Mouse (Mus musculus) neural tube, embryonic 13.5 days (tissue): ENCODE results near the gene Htt. TPM values are rescaled to one million over a fixed set of nuclear protein-coding genes. Genes with fewer than 3 reads are reported as not detected.
"Not testable (repeated sequence)": the region's sequence is repeated elsewhere in the genome, so short reads cannot be mapped to it uniquely, and the experiment has no call there.

Experiments
- ATAC-seq: fragments of 200-750 bp; cut with Nextera tagmentation; 2 replicates; pipeline ENCODE4 v1.8.0; 2017; ENCODE audit warnings: low read depth, mild to moderate bottlenecking, moderate TSS enrichment, moderate library complexity
- H3K27ac ChIP-seq: fragments of 300-500 bp; sonication (generic); replicated peaks from 2 replicates; pipeline ENCODE4 v1.5.1; 2015; ENCODE audit warnings: moderate library complexity, mild to moderate bottlenecking, inconsistent platforms
- H3K27me3 ChIP-seq: fragments of 300-500 bp; sonication (generic); 2 replicates; pipeline ENCODE4 v1.6.1; 2015; ENCODE audit warnings: mild to moderate bottlenecking, inconsistent platforms
- H3K36me3 ChIP-seq: fragments of 300-500 bp; sonication (generic); 2 replicates; pipeline ENCODE4 v1.6.1; 2015; ENCODE audit warnings: mild to moderate bottlenecking, inconsistent platforms
- H3K4me1 ChIP-seq: fragments of 300-500 bp; sonication (generic); replicated peaks from 2 replicates; pipeline ENCODE4 v1.6.1; 2015; ENCODE audit warnings: inconsistent platforms
- H3K4me2 ChIP-seq: fragments of 300-500 bp; sonication (generic); 2 replicates; pipeline ENCODE4 v1.6.1; 2015; ENCODE audit warnings: inconsistent platforms, mild to moderate bottlenecking, moderate library complexity
- H3K4me3 ChIP-seq: fragments of 300-500 bp; sonication (generic); 2 replicates; pipeline ENCODE4 v1.5.1; 2015; ENCODE audit warnings: mild to moderate bottlenecking, inconsistent platforms
- H3K9ac ChIP-seq: fragments of 300-500 bp; sonication (generic); 2 replicates; pipeline ENCODE4 v1.6.1; 2015; ENCODE audit warnings: moderate library complexity, mild to moderate bottlenecking, inconsistent platforms
- H3K9me3 ChIP-seq: fragments of 300-500 bp; sonication (generic); 2 replicates; pipeline ENCODE4 v1.6.1; 2016; ENCODE audit warnings: inconsistent platforms
- WGBS: fragments of 180-500 bp; shearing (Covaris S2); methylation state at CpG from one replicate; pipeline ENCODE4 v1.1.7; 2015; 5-methylcytosine and 5-hydroxymethylcytosine counted together
- polyA plus RNA-seq: library from polyadenylated mRNA; unstranded; fragments of >200 nt; fragmentation: Nextera tagmentation; extraction: Ambion mirVana; gene quantifications from 2 replicates; pipeline ENCODE4 v1.2.1, GENCODE M21; 2015

The Htt gene
- polyA plus RNA-seq, 1 experiment from 2014 or later: 12.8 TPM

- no peak for ATAC-seq
- Histone ChIP-seq H3K4me3 (no peak overlapping the region), H3K27ac (no peak overlapping the region), H3K4me2 (no peak overlapping the region), H3K4me1 (no peaks in the 10 kb centered on the region), H3K9ac (no peak overlapping the region), H3K27me3 (no peaks in the 10 kb centered on the region), H3K36me3 (peaks cover 38% of the 10 kb centered on the region), H3K9me3 (no peaks in the 10 kb centered on the region)
- 95% methylated on average over 3 of the region's 3 CpGs for WGBS
These were observed 23.5 kb downstream of the Htt start for GRCm38 (mm10) chr5:34785027-34785426.

GRCm38 (mm10) chr5:34791141-34791540 lies 29.6 kb downstream of the Htt start:
- Histone ChIP-seq H3K4me3 (no peak overlapping the region), H3K27ac (no peak overlapping the region), H3K36me3 (peaks cover 62% of the 10 kb centered on the region), H3K4me2 (no peak overlapping the region), H3K4me1 (no peaks in the 10 kb centered on the region), H3K9ac (no peak overlapping the region), H3K27me3 (no peaks in the 10 kb centered on the region), H3K9me3 (no peaks in the 10 kb centered on the region)
- ATAC-seq: no peak
- 84% methylated on average over 2 of the region's 2 CpGs for WGBS

GRCm38 (mm10) chr5:34800292-34800953 lies 38.9 kb downstream of the Htt start:
- WGBS: 96% methylated on average over 5 of the region's 5 CpGs
- Histone ChIP-seq H3K4me1 (no peaks in the 10 kb centered on the region), H3K4me2 (no peak overlapping the region), H3K27me3 (no peaks in the 10 kb centered on the region), H3K4me3 (no peak overlapping the region), H3K9me3 (no peaks in the 10 kb centered on the region), H3K36me3 (peaks cover 75% of the 10 kb centered on the region), H3K27ac (no peak overlapping the region), H3K9ac (no peak overlapping the region)
- no peak for ATAC-seq

- Histone ChIP-seq H3K4me2 (no peak overlapping the region), H3K27ac (no peak overlapping the region), H3K4me3 (no peak overlapping the region), H3K36me3 (peaks cover 63% of the 10 kb centered on the region), H3K9ac (no peak overlapping the region), H3K4me1 (no peaks in the 10 kb centered on the region), H3K27me3 (no peaks in the 10 kb centered on the region), H3K9me3 (no peaks in the 10 kb centered on the region)
- WGBS: 96% methylated on average over 1 of the region's 1 CpGs
- ATAC-seq: no peak
These were observed 44.5 kb downstream of the Htt start for GRCm38 (mm10) chr5:34806038-34806437.

- Histone ChIP-seq H3K9me3 (no peaks in the 10 kb centered on the region), H3K4me3 (no peak overlapping the region), H3K27me3 (no peaks in the 10 kb centered on the region), H3K4me1 (no peaks in the 10 kb centered on the region), H3K4me2 (no peak overlapping the region), H3K9ac (no peak overlapping the region), H3K27ac (no peak overlapping the region), H3K36me3 (peaks cover 77% of the 10 kb centered on the region)
- ATAC-seq: no peak
- WGBS: 98% methylated on average over 3 of the region's 3 CpGs
These were observed 61.0 kb downstream of the Htt start for GRCm38 (mm10) chr5:34822431-34823149.

GRCm38 (mm10) chr5:34854079-34854478 lies 92.5 kb downstream of the Htt start:
- 100% methylated on average over 3 of the region's 3 CpGs for WGBS
- H3K4me1 ChIP-seq: no peaks in the 10 kb centered on the region
- peaks cover 61% of the 10 kb centered on the region for H3K36me3 ChIP-seq
- no peak overlapping the region for H3K9ac ChIP-seq
- H3K4me3 ChIP-seq: no peak overlapping the region
- H3K9me3 ChIP-seq: no peaks in the 10 kb centered on the region
- no peak overlapping the region for H3K27ac ChIP-seq
- no peak for ATAC-seq
- H3K4me2 ChIP-seq: no peak overlapping the region
- H3K27me3 ChIP-seq: no peaks in the 10 kb centered on the region

- Histone ChIP-seq H3K27ac (no peak overlapping the region), H3K4me3 (no peak overlapping the region), H3K27me3 (no peaks in the 10 kb centered on the region), H3K4me1 (no peaks in the 10 kb centered on the region), H3K4me2 (no peak overlapping the region), H3K9me3 (no peaks in the 10 kb centered on the region), H3K9ac (no peak overlapping the region), H3K36me3 (peaks cover 60% of the 10 kb centered on the region)
- 95% methylated on average over 5 of the region's 5 CpGs for WGBS
- no peak for ATAC-seq
These were observed 103.8 kb downstream of the Htt start for GRCm38 (mm10) chr5:34865367-34865766.

- H3K36me3 ChIP-seq: peaks cover 85% of the 10 kb centered on the region
- H3K27me3 ChIP-seq, H3K9me3 ChIP-seq, H3K4me3 ChIP-seq, H3K4me1 ChIP-seq, H3K4me2 ChIP-seq, H3K9ac ChIP-seq, ATAC-seq, H3K27ac ChIP-seq: not testable (repeated sequence)
- 96% methylated on average over 3 of the region's 3 CpGs for WGBS
These were observed 118.8 kb downstream of the Htt start for GRCm38 (mm10) chr5:34880307-34880706.

- H3K27me3 ChIP-seq: no peaks in the 10 kb centered on the region
- no peak overlapping the region for H3K4me2 ChIP-seq
- no peaks in the 10 kb centered on the region for H3K9me3 ChIP-seq
- no peak for ATAC-seq
- H3K9ac ChIP-seq: no peak overlapping the region
- H3K27ac ChIP-seq: no peak overlapping the region
- WGBS: 94% methylated on average over 3 of the region's 3 CpGs
- H3K4me3 ChIP-seq: no peak overlapping the region
- H3K36me3 ChIP-seq: peaks cover 84% of the 10 kb centered on the region
- no peaks in the 10 kb centered on the region for H3K4me1 ChIP-seq
These were observed 119.5 kb downstream of the Htt start for GRCm38 (mm10) chr5:34881023-34881422.

GRCm38 (mm10) chr5:34885250-34885649 lies 123.7 kb downstream of the Htt start:
- H3K4me2 ChIP-seq: no peak overlapping the region
- H3K9ac ChIP-seq: no peak overlapping the region
- H3K27ac ChIP-seq: no peak overlapping the region
- no peaks in the 10 kb centered on the region for H3K4me1 ChIP-seq
- no peaks in the 10 kb centered on the region for H3K27me3 ChIP-seq
- no peaks in the 10 kb centered on the region for H3K9me3 ChIP-seq
- 81% methylated on average over 3 of the region's 3 CpGs for WGBS
- H3K4me3 ChIP-seq: no peak overlapping the region
- peaks cover 88% of the 10 kb centered on the region for H3K36me3 ChIP-seq
- no peak for ATAC-seq

GRCm38 (mm10) chr5:34889252-34889651 lies 127.7 kb downstream of the Htt start:
- no peak overlapping the region for H3K9ac ChIP-seq
- H3K4me3 ChIP-seq: no peak overlapping the region
- no peaks in the 10 kb centered on the region for H3K9me3 ChIP-seq
- H3K36me3 ChIP-seq: peaks cover 94% of the 10 kb centered on the region
- no peaks in the 10 kb centered on the region for H3K4me1 ChIP-seq
- no peak overlapping the region for H3K27ac ChIP-seq
- 97% methylated on average over 4 of the region's 4 CpGs for WGBS
- no peaks in the 10 kb centered on the region for H3K27me3 ChIP-seq
- H3K4me2 ChIP-seq: no peak overlapping the region
- no peak for ATAC-seq

- no peak for ATAC-seq
- no peak overlapping the region for H3K9ac ChIP-seq
- 78% methylated on average over 3 of the region's 3 CpGs for WGBS
These were observed 135.3 kb downstream of the Htt start for GRCm38 (mm10) chr5:34896697-34897453.

More at GRCm38 (mm10) chr5:34896697-34897453, 135.3 kb downstream of the Htt start:
- Histone ChIP-seq H3K36me3 (peaks cover 96% of the 10 kb centered on the region), H3K4me2 (no peak overlapping the region), H3K4me1 (no peaks in the 10 kb centered on the region), H3K27me3 (no peaks in the 10 kb centered on the region), H3K4me3 (no peak overlapping the region), H3K9me3 (no peaks in the 10 kb centered on the region), H3K27ac (no peak overlapping the region)
